Mouse (Mus musculus): ENCODE results near the gene Mypop. TPM values are rescaled to one million over a fixed set of nuclear protein-coding genes. Genes with fewer than 3 reads are reported as not detected.

Gene Mypop
- total RNA-seq, 2 experiments from 2014 or later, result 53.8 to 59.5 TPM

Other genes starting within 250 kb of the Mypop start
- gene Psg19, start 192.7 kb upstream of the Mypop start, total RNA-seq (2021), result not detected
- gene Psg17, start 169.6 kb upstream of the Mypop start, total RNA-seq (2021), result not detected
- 1 to 10 TPM; 2.3 to 3.0 TPM for gene Mill2, start 151.3 kb upstream of the Mypop start, total RNA-seq (2021)
- 10 to 100 TPM in 1 of 2 experiments, 1 to 10 TPM in 1; 9.5 to 19.9 TPM for gene Pglyrp1, start 119.9 kb upstream of the Mypop start, total RNA-seq (2021)
- gene Ccdc61, start 80.8 kb upstream of the Mypop start, total RNA-seq (2021), result 10 to 100 TPM; 10.5 to 12.6 TPM
- 10 to 100 TPM; 69.9 to 70.1 TPM for gene Nova2, start 65.4 kb upstream of the Mypop start, total RNA-seq (2021)
- under 1 TPM; 0.40 to 0.49 TPM for gene Nanos2, start 3.8 kb upstream of the Mypop start, total RNA-seq (2021)
- gene Irf2bp1, start 12.8 kb downstream of the Mypop start, total RNA-seq (2021), result 10 to 100 TPM; 55.7 to 57.8 TPM
- gene Foxa3, start 32.3 kb downstream of the Mypop start, total RNA-seq (2021), result not detected
- 100 to 1,000 TPM; 116 to 123 TPM for gene Sympk, start 33.1 kb downstream of the Mypop start, total RNA-seq (2021)
- gene Rsph6a, start 63.4 kb downstream of the Mypop start, total RNA-seq (2021), result under 1 TPM in 1 of 2 experiments, not detected in 1; 0.35 TPM
- gene Dmwd, start 85.0 kb downstream of the Mypop start, total RNA-seq (2021), result 100 to 1,000 TPM; 143 TPM
- 10 to 100 TPM; 26.6 to 32.0 TPM for gene Dmpk, start 92.6 kb downstream of the Mypop start, total RNA-seq (2021)
- 1 to 10 TPM; 2.3 to 3.0 TPM for gene Six5, start 103.3 kb downstream of the Mypop start, total RNA-seq (2021)
- gene Gm4969, start 127.1 kb downstream of the Mypop start, total RNA-seq (2021), result under 1 TPM; 0.16 to 0.40 TPM
- gene Fbxo46, start 128.6 kb downstream of the Mypop start, total RNA-seq (2021), result 10 to 100 TPM; 13.6 to 15.6 TPM
- 10 to 100 TPM; 15.0 to 17.0 TPM for gene Qpctl, start 158.0 kb downstream of the Mypop start, total RNA-seq (2021)
- 10 to 100 TPM; 73.9 to 78.5 TPM for gene Snrpd2, start 158.5 kb downstream of the Mypop start, total RNA-seq (2021)
- 1 to 10 TPM; 1.4 to 1.8 TPM for gene Gipr, start 174.9 kb downstream of the Mypop start, total RNA-seq (2021)
- 100 to 1,000 TPM; 141 to 147 TPM for gene Eml2, start 185.2 kb downstream of the Mypop start, total RNA-seq (2021)
- 1 to 10 TPM; 2.5 to 3.6 TPM for gene Gpr4, start 221.3 kb downstream of the Mypop start, total RNA-seq (2021)
- 10 to 100 TPM; 47.3 to 47.6 TPM for gene Opa3, start 237.1 kb downstream of the Mypop start, total RNA-seq (2021)

All from left cerebral cortex, adult 18-20 months (tissue).